Mouse (Mus musculus) C2C12 (cell line): ENCODE data around the gene Il18bp.

ENCODE experiments used
- CEBPB ChIP-seq: IDR thresholded peaks from one replicate; pipeline ENCODE4 v1.6.1; 2011; ENCODE audit warnings: low read depth, mild to moderate bottlenecking, control low read depth, moderate library complexity
- CTCF ChIP-seq: IDR thresholded peaks from one replicate; pipeline ENCODE4 v1.5.1; 2011; ENCODE audit not compliant: control insufficient read depth, insufficient read depth, insufficient read length

DNA sequence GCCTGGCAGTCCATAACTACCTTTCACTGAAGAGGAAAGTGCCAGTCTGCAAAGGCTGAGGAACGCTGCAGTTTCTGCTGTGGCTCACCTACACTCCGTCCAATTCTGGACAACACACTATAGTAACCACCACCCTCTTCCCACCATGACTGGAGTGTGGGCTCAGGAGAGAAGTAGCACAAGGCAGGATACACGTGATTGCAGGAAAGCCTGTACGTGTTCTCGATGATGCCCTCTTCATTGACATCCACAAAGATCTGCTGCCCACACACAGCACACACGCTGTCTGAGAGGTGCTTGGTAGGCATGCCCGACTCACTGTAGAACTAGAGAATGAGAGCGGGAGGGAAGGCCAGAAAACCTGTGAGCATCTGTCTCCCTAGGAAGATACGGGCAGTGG, 5.3 kb upstream of the Il18bp start:
- TF ChIP-seq CTCF, result no peak
- no peak for TF ChIP-seq CEBPB
